Mouse (Mus musculus): ENCODE data around the gene Ubr3. TPM values are rescaled to one million over a fixed set of nuclear protein-coding genes. Genes with fewer than 3 reads are reported as not detected.

The Ubr3 gene
- total and polyA plus RNA-seq, 3 experiments, result 16.0 to 35.8 (median 17.9) TPM

DNA sequence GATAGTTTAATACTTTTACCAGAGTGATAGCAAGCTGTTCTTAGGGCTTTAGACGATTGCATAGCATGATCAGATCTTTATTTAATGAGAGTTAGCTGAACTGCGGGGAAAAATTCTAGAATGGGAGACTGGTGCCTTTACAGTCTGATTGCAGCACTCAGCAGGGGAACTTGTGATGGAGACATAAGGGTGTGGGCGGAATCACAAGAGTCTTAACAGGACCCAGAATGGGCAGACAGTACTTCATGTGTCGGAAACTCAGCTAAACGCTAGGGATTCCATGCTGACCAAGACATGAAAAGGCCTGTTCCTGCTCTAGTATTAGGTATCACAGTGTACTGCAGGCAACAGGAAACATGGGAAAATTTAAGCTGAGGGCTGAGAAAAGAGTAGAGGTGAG lies 128.7 kb downstream of the Ubr3 start:
- TF ChIP-seq NELFE (IDR thresholded peaks at IDR 0.05; ENCODE audit: low read depth, low read length) (no peak), BHLHE40 (IDR thresholded peaks at IDR 0.05; ENCODE audit: low read depth, low read length) (no peak), CTCF (conservative IDR thresholded peaks at IDR 0.05 in 1 of 2, IDR thresholded peaks at IDR 0.05 in 1 of 2; ENCODE audit: low read depth in 2 of 2, low read length in 2 of 2) (no peak), EP300 (IDR thresholded peaks at IDR 0.05; ENCODE audit: low read length) (no peak)
- Histone ChIP-seq H3K27ac (ENCODE audit: insufficient read depth, low read depth) (no peak overlapping the region), H3K27me3 (replicated peaks) (no peaks in the 10 kb centered on the region), H3K9me3 (replicated peaks; ENCODE audit: low read length) (no peaks in the 10 kb centered on the region), H3K4me2 (ENCODE audit: insufficient read depth, low read depth, poor library complexity, severe bottlenecking) (no peak overlapping the region), H3K79me2 (replicated peaks; ENCODE audit: control insufficient read depth, extremely low read depth, insufficient read depth, poor library complexity, severe bottlenecking) (no peaks in the 10 kb centered on the region), H3K36me3 (replicated peaks in 1 of 2; ENCODE audit: control insufficient read depth in 1 of 2, insufficient read depth in 1 of 2, low read length in 1 of 2) (peaks cover 8 to 34% of the 10 kb centered on the region in 2 experiments), H3K9ac (ENCODE audit: insufficient read depth, low read depth) (no peak overlapping the region), H3K4me1 (ENCODE audit: control insufficient read depth in 1 of 2, insufficient read depth in 2 of 2) (peaks cover 0 to 7% of the 10 kb centered on the region in 2 experiments; a peak in 1 of 4 replicates), H3K4me3 (replicated peaks in 1 of 3; ENCODE audit: low read depth in 2 of 3, low read length in 2 of 3, poor library complexity in 1 of 3) (no peak overlapping the region)
- in situ Hi-C loops (cut with MboI; ENCODE audit: low pct_ligation_motif_present, low pct_unique_long_range_greater_than_20kb, low sequenced_read_pairs) (no loop called here), dilution Hi-C loops (cut with MboI; ENCODE audit: extremely low pct_ligation_motif_present, extremely low pct_unique_long_range_greater_than_20kb, low sequenced_read_pairs) (no loop called here)
- no peak for DNase-seq (ENCODE audit: extremely low read depth)

DNA sequence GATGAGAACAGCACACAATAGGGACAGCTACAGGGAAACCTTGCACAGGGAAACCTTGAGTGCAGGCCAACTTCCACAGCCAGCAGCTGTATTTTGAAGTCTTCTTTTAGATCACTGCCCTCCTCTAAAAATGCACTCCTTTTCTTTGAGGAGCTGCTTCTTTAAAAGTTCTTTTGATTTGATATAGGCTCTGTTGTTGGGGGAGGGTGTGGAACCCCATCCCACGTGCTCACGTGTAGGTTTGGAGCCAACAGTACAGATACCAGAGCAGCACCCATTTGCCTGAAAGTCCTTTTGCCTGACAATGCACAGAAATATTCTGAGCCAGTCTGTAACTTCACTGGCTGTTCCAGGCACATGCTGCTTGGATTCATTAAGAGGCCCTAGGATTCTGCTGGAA lies 134.4 kb downstream of the Ubr3 start:
- TF ChIP-seq RAD21 (IDR thresholded peaks at IDR 0.05; ENCODE audit: low read depth, low read length) (no peak), ZC3H11A (IDR thresholded peaks at IDR 0.05; ENCODE audit: low read depth, low read length) (no peak), MXI1 (IDR thresholded peaks at IDR 0.05; ENCODE audit: low read depth, low read length) (no peak), ZKSCAN1 (IDR thresholded peaks at IDR 0.05; ENCODE audit: borderline replicate concordance, low read depth, low read length) (no peak), SMC3 (IDR thresholded peaks at IDR 0.05; ENCODE audit: low read depth, low read length) (no peak), POLR2A (IDR thresholded peaks at IDR 0.05; ENCODE audit: low read depth, low read length) (no peak), USF1 (IDR thresholded peaks at IDR 0.05; ENCODE audit: low read depth, low read length) (no peak), IRF4 (IDR thresholded peaks at IDR 0.05; ENCODE audit: low read depth, low read length) (no peak), POLR2AphosphoS2 (IDR thresholded peaks at IDR 0.05; ENCODE audit: low read depth, low read length) (no peak), MAZ (IDR thresholded peaks at IDR 0.05; ENCODE audit: low read depth, low read length) (no peak), NRF1 (IDR thresholded peaks at IDR 0.05; ENCODE audit: low read depth, low read length) (no peak)
- Histone ChIP-seq H3K9me3 (replicated peaks; ENCODE audit: low read length) (no peaks in the 10 kb centered on the region), H3K27ac (ENCODE audit: insufficient read depth, low read depth) (no peak overlapping the region), H3K4me3 (replicated peaks in 1 of 3; ENCODE audit: low read depth in 2 of 3, low read length in 2 of 3, poor library complexity in 1 of 3) (no peak overlapping the region), H3K9ac (ENCODE audit: insufficient read depth, low read depth) (no peak overlapping the region), H3K79me2 (replicated peaks; ENCODE audit: control insufficient read depth, extremely low read depth, insufficient read depth, poor library complexity, severe bottlenecking) (no peaks in the 10 kb centered on the region), H3K36me3 (replicated peaks in 1 of 2; ENCODE audit: control insufficient read depth in 1 of 2, insufficient read depth in 1 of 2, low read length in 1 of 2) (no peaks in the 10 kb centered on the region), H3K4me2 (ENCODE audit: insufficient read depth, low read depth, poor library complexity, severe bottlenecking) (no peak overlapping the region), H3K4me1 (ENCODE audit: control insufficient read depth in 1 of 2, insufficient read depth in 2 of 2) (peaks cover 0 to 4% of the 10 kb centered on the region in 2 experiments; a peak in 1 of 4 replicates), H3K27me3 (replicated peaks) (no peaks in the 10 kb centered on the region)
- DNase-seq (ENCODE audit: extremely low read depth), result no peak
- dilution Hi-C loops (cut with MboI; ENCODE audit: extremely low pct_ligation_motif_present, extremely low pct_unique_long_range_greater_than_20kb, low sequenced_read_pairs) (no loop called here), in situ Hi-C loops (cut with MboI; ENCODE audit: low pct_ligation_motif_present, low pct_unique_long_range_greater_than_20kb, low sequenced_read_pairs) (no loop called here)

DNA sequence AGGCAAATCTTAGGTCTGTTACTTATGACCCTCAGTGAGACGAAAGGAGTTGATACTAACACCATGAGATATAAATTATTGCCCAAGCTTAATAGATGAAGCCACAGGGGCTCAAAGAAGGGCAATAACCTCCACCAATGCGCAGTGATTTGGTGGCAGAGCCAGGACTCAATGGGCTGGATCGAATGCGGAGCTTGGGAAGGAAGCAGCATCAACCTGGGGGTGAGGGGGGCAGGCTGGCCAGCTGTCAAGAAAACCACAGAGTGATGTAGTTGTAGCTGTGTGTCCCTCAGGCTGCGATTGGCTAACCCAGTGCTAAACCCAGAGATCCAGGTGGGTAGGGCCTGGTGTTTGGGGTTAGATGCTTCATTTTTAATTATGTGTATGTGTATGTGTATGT lies 137.8 kb downstream of the Ubr3 start:
- H3K9me3 ChIP-seq (replicated peaks; ENCODE audit: low read length), result no peaks in the 10 kb centered on the region
- peaks cover 0 to 28% of the 10 kb centered on the region in 2 experiments; a peak in 2 of 4 replicates for H3K4me1 ChIP-seq (ENCODE audit: control insufficient read depth in 1 of 2, insufficient read depth in 2 of 2)
- no peak overlapping the region for H3K4me3 ChIP-seq (replicated peaks in 1 of 3; ENCODE audit: low read depth in 2 of 3, low read length in 2 of 3, poor library complexity in 1 of 3)
- H3K27ac ChIP-seq (ENCODE audit: insufficient read depth, low read depth), result no peak overlapping the region
- no peaks in the 10 kb centered on the region for H3K36me3 ChIP-seq (replicated peaks in 1 of 2; ENCODE audit: control insufficient read depth in 1 of 2, insufficient read depth in 1 of 2, low read length in 1 of 2)
- no peak for DNase-seq (ENCODE audit: extremely low read depth)
- H3K9ac ChIP-seq (ENCODE audit: insufficient read depth, low read depth), result no peak overlapping the region
- H3K4me2 ChIP-seq (ENCODE audit: insufficient read depth, low read depth, poor library complexity, severe bottlenecking), result no peak overlapping the region
- TF ChIP-seq CTCF (conservative IDR thresholded peaks at IDR 0.05 in 1 of 2, IDR thresholded peaks at IDR 0.05 in 1 of 2; ENCODE audit: low read depth in 2 of 2, low read length in 2 of 2) (no peak), ETS1 (conservative IDR thresholded peaks at IDR 0.05; ENCODE audit: low read depth, low read length) (no peak), EP300 (IDR thresholded peaks at IDR 0.05; ENCODE audit: low read length) (no peak), NRF1 (IDR thresholded peaks at IDR 0.05; ENCODE audit: low read depth, low read length) (no peak), TCF12 (IDR thresholded peaks at IDR 0.05; ENCODE audit: low read depth, low read length) (no peak), RCOR1 (conservative IDR thresholded peaks at IDR 0.05; ENCODE audit: low read depth, low read length) (no peak), ZMIZ1 (IDR thresholded peaks at IDR 0.05; ENCODE audit: low read depth, low read length) (no peak), USF1 (IDR thresholded peaks at IDR 0.05; ENCODE audit: low read depth, low read length) (no peak), MXI1 (IDR thresholded peaks at IDR 0.05; ENCODE audit: low read depth, low read length) (no peak), JUND (conservative IDR thresholded peaks at IDR 0.05; ENCODE audit: low read depth, low read length) (no peak)
- H3K79me2 ChIP-seq (replicated peaks; ENCODE audit: control insufficient read depth, extremely low read depth, insufficient read depth, poor library complexity, severe bottlenecking), result no peaks in the 10 kb centered on the region
- in situ Hi-C loops (cut with MboI; ENCODE audit: low pct_ligation_motif_present, low pct_unique_long_range_greater_than_20kb, low sequenced_read_pairs) (no loop called here), dilution Hi-C loops (cut with MboI; ENCODE audit: extremely low pct_ligation_motif_present, extremely low pct_unique_long_range_greater_than_20kb, low sequenced_read_pairs) (no loop called here)
- no peaks in the 10 kb centered on the region for H3K27me3 ChIP-seq (replicated peaks)
